Mouse (Mus musculus) limb, embryonic 14.5 days (tissue): ENCODE results near the gene Abtb2. TPM values are rescaled to one million over a fixed set of nuclear protein-coding genes. Genes with fewer than 3 reads are reported as not detected.

Source experiments
- ATAC-seq: fragments of 200-750 bp; cut with Nextera tagmentation; 2 replicates; pipeline ENCODE4 v1.8.0; 2017; ENCODE audit warnings: low read depth, moderate number of reproducible peaks, moderate TSS enrichment; ENCODE audit not compliant: low FRiP score
- DNase-seq: peaks from one replicate; pipeline ENCODE4 v3.0.0-alpha.2; 2015; ENCODE audit warnings: low spot score
- H3K27ac ChIP-seq: fragments of 300-500 bp; sonication (generic); replicated peaks from 2 replicates; pipeline ENCODE4 v1.5.1; 2014; ENCODE audit warnings: low read depth, mild to moderate bottlenecking, low read length, moderate library complexity, mixed read lengths
- H3K27me3 ChIP-seq: fragments of 300-500 bp; sonication (generic); 2 replicates; pipeline ENCODE4 v1.6.1; 2014; ENCODE audit warnings: low read length, mixed read lengths; ENCODE audit not compliant: control insufficient read depth, insufficient read depth
- H3K36me3 ChIP-seq: fragments of 300-500 bp; sonication (generic); 2 replicates; pipeline ENCODE4 v1.6.1; 2014; ENCODE audit warnings: mild to moderate bottlenecking, low read length, moderate library complexity, mixed read lengths; ENCODE audit not compliant: control insufficient read depth, insufficient read depth
- H3K4me1 ChIP-seq: fragments of 300-500 bp; sonication (generic); 2 replicates; pipeline ENCODE4 v1.6.1; 2014; ENCODE audit warnings: antibody characterized with exemption, low read length, mixed read lengths; ENCODE audit not compliant: control insufficient read depth, insufficient read depth
- H3K4me2 ChIP-seq: fragments of 300-500 bp; sonication (generic); replicated peaks from 2 replicates; pipeline ENCODE4 v1.6.1; 2014; ENCODE audit warnings: low read depth, mild to moderate bottlenecking, low read length, moderate library complexity; ENCODE audit not compliant: severe bottlenecking
- H3K4me3 ChIP-seq: fragments of 300-500 bp; sonication (generic); replicated peaks from 2 replicates; pipeline ENCODE4 v1.5.1; 2014; ENCODE audit warnings: low read length
- H3K9ac ChIP-seq: fragments of 300-500 bp; sonication (generic); 2 replicates; pipeline ENCODE4 v1.6.1; 2014; ENCODE audit warnings: mild to moderate bottlenecking, low read depth, low read length, moderate library complexity; ENCODE audit not compliant: severe bottlenecking
- H3K9me3 ChIP-seq: fragments of 300-500 bp; sonication (generic); 2 replicates; pipeline ENCODE4 v1.6.1; 2016; ENCODE audit warnings: low read length; ENCODE audit not compliant: control insufficient read depth
- POLR2A ChIP-seq: fragments of 200-500 bp; IDR thresholded peaks from 2 replicates; pipeline ENCODE4 v1.8.0; 2012; ENCODE audit warnings: inconsistent platforms, mild to moderate bottlenecking, moderate library complexity, borderline replicate concordance; ENCODE audit not compliant: insufficient read depth, insufficient read length; ENCODE audit errors: extremely low read depth
- WGBS: fragments of 180-500 bp; shearing (Covaris S2); extraction: QIAGEN DNeasy Blood & Tissue Kit; methylation state at CpG from one replicate; pipeline ENCODE4 v1.1.7; 2014; 5-methylcytosine and 5-hydroxymethylcytosine counted together
- polyA plus RNA-seq, 2 experiments: library from polyadenylated mRNA; depleted of rRNA in 1 of 2; stranded (reverse) in 1 of 2; unstranded in 1 of 2; fragments of >200 nt; fragmentation: Nextera tagmentation in 1 of 2; extraction: Ambion mirVana in 1 of 2; gene quantifications; 2 replicates each; pipeline versions ENCODE4 v1.2.1 to v1.2.3; 2012 to 2014

Gene Abtb2
- polyA plus RNA-seq, 2 experiments = 15.6 to 22.7 TPM

DNA sequence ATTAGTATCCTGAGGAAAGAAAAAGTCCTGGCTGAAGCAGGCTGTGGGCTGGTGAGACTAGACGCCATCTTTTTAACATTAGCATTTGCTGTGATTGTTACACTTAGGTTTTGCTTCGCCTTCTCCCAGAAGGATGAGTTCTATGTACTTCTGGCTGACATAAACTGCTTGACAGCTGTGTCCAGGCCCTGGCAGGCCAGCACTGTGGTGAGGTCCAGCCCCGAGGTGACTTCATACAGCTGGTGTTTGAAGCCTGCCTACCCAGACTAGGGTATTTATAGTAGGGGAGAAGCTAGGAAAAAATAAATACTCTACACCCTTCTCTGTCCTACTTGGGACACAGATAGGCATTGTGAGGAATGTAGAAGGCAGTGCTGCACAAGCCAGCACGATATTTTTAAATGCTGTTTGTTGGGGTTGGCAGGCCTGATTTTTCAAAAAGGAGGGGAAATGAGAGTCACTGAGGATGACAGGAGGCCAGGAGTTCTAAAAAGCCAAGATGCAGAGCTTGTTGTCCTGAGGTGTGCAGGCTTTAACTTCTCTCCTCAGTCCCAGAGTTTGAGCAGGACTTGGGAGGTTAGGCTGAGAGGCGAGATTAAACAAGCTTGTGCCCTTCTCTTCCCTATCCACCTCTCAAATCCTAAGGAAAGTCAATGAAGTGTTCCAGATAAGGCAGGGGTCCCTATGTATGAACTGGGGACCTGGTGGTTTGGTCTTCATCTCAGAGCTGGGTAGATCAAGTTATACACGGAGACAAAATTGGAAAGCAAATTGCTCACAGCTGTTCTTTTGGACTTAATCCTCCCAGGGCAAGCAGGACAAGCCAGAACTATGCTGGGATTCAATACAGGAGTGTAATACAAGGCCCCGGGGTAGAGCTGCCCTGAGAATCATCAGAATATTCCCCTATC lies 11.9 kb downstream of the Abtb2 start:
- TF ChIP-seq POLR2A = no peak
- H3K36me3 ChIP-seq = no peaks in the 10 kb centered on the region
- no peak overlapping the region for H3K27ac ChIP-seq
- H3K4me3 ChIP-seq = no peak overlapping the region
- ATAC-seq (peak; percentile 51), DNase-seq (no peak)
- H3K4me1 ChIP-seq = peaks cover 65% of the 10 kb centered on the region
- H3K9me3 ChIP-seq = no peaks in the 10 kb centered on the region
- no peak overlapping the region for H3K4me2 ChIP-seq
- H3K9ac ChIP-seq = no peak overlapping the region; the same call in 1 of the 2 replicates
- H3K27me3 ChIP-seq = no peaks in the 10 kb centered on the region
- WGBS = 59% methylated on average over 7 of the region's 7 CpGs

DNA sequence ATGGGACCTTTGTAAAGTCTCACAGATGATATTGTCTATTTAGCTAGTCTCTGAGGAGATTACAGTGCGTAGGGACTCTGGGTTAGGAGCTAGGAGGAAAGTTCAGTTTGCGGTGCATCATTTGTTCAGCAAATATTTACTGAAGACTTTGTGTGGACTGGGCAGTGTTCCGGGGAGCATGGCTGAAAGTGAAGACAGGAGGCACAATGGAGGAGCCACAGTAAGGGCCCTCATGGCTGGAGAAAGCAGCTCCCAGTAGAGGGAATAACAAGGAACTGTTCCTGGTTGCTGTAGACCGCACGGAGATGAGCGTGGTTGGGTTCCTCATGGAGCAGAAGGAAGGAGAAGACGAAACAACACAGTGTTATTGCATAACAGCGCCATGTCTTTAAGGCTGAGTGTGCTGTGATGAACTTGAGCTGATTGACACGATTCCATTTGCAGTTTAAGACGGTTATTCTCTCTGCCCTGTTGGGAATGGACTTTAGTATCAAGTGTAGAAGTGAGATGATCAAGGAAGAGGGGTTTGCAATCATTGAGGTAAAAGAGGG lies 12.6 kb downstream of the Abtb2 start:
- Histone ChIP-seq H3K4me1 (peaks cover 69% of the 10 kb centered on the region), H3K4me2 (no peak overlapping the region), H3K9me3 (no peaks in the 10 kb centered on the region), H3K36me3 (no peaks in the 10 kb centered on the region), H3K9ac (no peak overlapping the region), H3K27ac (no peak overlapping the region), H3K4me3 (no peak overlapping the region), H3K27me3 (no peaks in the 10 kb centered on the region)
- ATAC-seq (no peak), DNase-seq (no peak)
- 95% methylated on average over 10 of the region's 10 CpGs for WGBS
- no peak for TF ChIP-seq POLR2A

DNA sequence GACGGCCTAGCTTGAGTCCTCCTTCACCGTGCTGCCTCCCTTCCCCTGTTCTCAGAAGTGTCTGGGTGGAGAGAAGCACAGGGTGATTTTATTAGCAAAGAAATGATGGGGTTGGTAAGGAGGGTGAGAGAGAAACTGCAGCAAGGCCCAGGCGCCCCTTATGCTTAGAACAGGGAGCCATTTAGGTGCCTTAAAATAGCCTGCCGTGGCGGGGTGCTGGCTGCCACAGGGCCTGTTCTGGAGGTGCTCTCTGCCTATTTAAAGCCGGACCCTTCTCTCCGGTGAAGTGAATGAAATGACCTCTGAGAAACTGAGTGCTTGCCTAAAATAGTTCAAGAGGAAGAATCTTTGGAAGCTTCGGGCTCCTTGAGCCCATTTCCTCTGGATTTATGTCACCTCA lies 14.6 kb downstream of the Abtb2 start:
- H3K4me2 ChIP-seq = peak overlapping the region; percentile 25
- no peak for TF ChIP-seq POLR2A
- H3K9ac ChIP-seq = 0 out of 2 replicates have a peak overlapping the region, but pooled peaks have one; percentile 18
- H3K27me3 ChIP-seq = no peaks in the 10 kb centered on the region
- no peak overlapping the region for H3K4me3 ChIP-seq
- WGBS = 35% methylated on average over 8 of the region's 8 CpGs
- DNase-seq (no peak), ATAC-seq (no peak)
- H3K27ac ChIP-seq = 0 out of 2 replicates have a peak overlapping the region, but pooled peaks have one; percentile 40
- H3K36me3 ChIP-seq = no peaks in the 10 kb centered on the region
- no peaks in the 10 kb centered on the region for H3K9me3 ChIP-seq
- peaks cover 73% of the 10 kb centered on the region for H3K4me1 ChIP-seq

DNA sequence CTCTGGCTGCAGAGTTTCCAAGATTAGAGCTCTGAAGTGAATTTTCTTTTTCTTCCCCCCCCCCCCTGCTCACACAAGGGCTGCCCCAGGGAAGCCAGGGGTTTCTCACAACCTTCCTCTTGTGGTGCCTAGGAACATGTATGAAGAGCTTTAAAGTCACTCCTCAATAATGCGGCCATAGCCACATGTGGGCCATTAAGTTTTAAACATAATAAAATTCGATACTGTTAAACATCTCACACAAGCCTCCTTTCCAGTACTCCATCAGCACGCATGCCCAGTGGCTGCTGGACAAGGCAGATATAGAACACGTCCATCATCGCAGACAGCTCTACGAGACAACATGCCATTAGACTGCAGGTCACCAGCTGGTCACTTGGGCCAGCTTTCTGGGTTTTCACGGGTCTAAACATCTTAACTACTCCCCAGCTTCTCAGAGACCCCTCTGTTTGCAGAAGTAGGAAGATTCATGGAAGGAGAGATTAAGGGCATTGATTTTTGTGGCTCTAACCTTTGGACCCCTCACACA lies 15.3 kb downstream of the Abtb2 start:
- ATAC-seq = peak; percentile 28; the same call in 1 of the 2 replicates

DNA sequence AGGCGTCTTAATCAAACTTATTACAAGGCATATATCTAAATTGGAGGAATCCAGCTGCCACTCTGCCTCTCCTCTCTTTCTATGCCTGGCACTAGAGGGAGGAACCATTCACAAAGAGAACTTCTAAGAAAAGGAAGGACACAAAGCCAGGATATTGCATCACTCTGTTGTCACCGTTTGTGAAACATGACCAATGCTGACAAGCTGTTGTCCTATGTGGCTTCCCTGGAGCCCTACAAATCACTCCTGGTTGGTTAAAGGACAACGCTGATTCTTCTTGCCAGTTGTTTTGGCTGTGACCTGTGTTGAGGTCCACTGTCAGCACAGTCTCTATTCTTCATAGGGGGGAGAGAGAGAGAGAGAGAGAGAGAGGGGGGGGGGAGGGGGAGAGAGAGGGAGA lies 17.2 kb downstream of the Abtb2 start:
- Histone ChIP-seq H3K4me1 (peaks cover 67% of the 10 kb centered on the region), H3K4me3 (no peak overlapping the region), H3K9ac (no peak overlapping the region), H3K9me3 (no peaks in the 10 kb centered on the region), H3K36me3 (no peaks in the 10 kb centered on the region), H3K4me2 (no peak overlapping the region), H3K27me3 (no peaks in the 10 kb centered on the region), H3K27ac (no peak overlapping the region)
- no peak for TF ChIP-seq POLR2A
- no peak for DNase-seq
- no peak for ATAC-seq
- 60% methylated on average over 3 of the region's 3 CpGs for WGBS

More for the DNA sequence above, 15.3 kb downstream of the Abtb2 start:
- 15% methylated on average over 7 of the region's 7 CpGs for WGBS
- H3K27me3 ChIP-seq = no peaks in the 10 kb centered on the region
- peak overlapping the region; percentile 40; the same call in 1 of the 2 replicates for H3K27ac ChIP-seq
- H3K9me3 ChIP-seq = no peaks in the 10 kb centered on the region
- peaks cover 69% of the 10 kb centered on the region for H3K4me1 ChIP-seq
- TF ChIP-seq POLR2A = no peak
- H3K4me2 ChIP-seq = peak overlapping the region; percentile 25
- no peak overlapping the region for H3K4me3 ChIP-seq
- no peaks in the 10 kb centered on the region for H3K36me3 ChIP-seq
- 0 out of 2 replicates have a peak overlapping the region, but pooled peaks have one; percentile 18 for H3K9ac ChIP-seq
- peak; percentile 63 for DNase-seq
